Mouse (Mus musculus) ES-E14 (cell line): ENCODE measurements around the gene Unc5c.

Experiments used
- CHD2 ChIP-seq: IDR thresholded peaks from 2 replicates; pipeline ENCODE4 v1.6.1; 2014; ENCODE audit warnings: mild to moderate bottlenecking, low read depth, low read length, inconsistent platforms
- HCFC1 ChIP-seq: IDR thresholded peaks from 2 replicates; pipeline ENCODE4 v1.6.1; 2012; ENCODE audit warnings: low read length, inconsistent platforms, borderline replicate concordance; ENCODE audit not compliant: insufficient read depth
- MAFK ChIP-seq: IDR thresholded peaks from 2 replicates; pipeline ENCODE4 v1.6.1; 2014; ENCODE audit warnings: mild to moderate bottlenecking, low read depth, low read length, inconsistent platforms; ENCODE audit not compliant: insufficient read depth
- ZC3H11A ChIP-seq: IDR thresholded peaks from 2 replicates; pipeline ENCODE4 v1.6.1; 2012; ENCODE audit warnings: low read depth, mild to moderate bottlenecking, inconsistent platforms, low read length, borderline replicate concordance
- ZNF384 ChIP-seq: IDR thresholded peaks from 2 replicates; pipeline ENCODE4 v1.6.1; 2012; ENCODE audit warnings: low read depth, low read length, inconsistent platforms

DNA sequence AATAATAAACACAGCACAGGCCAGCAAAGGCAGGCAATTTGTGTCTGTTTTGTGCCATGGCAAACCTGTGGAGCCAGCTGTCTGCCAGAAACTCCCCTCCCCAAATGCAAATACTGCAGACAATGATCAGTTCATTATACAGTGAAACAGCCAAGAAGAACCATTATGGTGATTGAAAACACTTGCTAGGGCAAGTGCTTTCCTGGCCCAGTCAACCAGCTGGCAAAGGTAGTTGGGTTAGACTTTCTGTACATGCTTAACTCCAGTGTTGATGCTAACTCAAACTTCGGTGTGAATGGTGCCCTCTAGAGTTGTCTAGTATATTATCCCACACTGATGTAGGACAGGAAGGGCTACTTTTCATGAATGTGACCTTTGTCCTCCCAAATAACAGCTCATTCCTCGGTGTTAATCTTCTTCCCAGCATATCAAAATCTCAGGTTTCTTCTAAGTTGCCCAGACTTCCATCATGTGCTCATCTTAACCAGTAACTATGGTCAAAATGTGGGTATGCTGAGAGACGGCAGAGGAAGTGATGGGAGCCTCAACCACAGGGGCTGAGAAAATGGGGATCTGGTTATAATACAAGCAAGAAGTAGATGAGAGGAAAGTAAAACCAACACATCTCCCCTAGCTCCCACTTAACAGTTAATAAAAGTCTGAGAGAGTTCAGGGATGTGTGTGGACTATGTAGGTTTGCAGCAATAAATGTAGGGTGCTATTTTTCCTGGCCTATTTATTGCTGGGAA lies 194.2 kb downstream of the Unc5c start:
- TF ChIP-seq HCFC1: no peak
- TF ChIP-seq ZC3H11A: no peak
- no peak for TF ChIP-seq ZNF384
- TF ChIP-seq MAFK: no peak
- no peak for TF ChIP-seq CHD2
